Mouse (Mus musculus) forebrain, embryonic 15.5 days (tissue): ENCODE data around the gene Hipk2. TPM values are rescaled to one million over a fixed set of nuclear protein-coding genes. Genes with fewer than 3 reads are reported as not detected.

Source experiments
- ATAC-seq: fragments of 200-750 bp; cut with Nextera tagmentation; replicated peaks from 2 replicates; pipeline ENCODE4 v1.8.0; 2017; ENCODE audit warnings: mild to moderate bottlenecking, moderate TSS enrichment, moderate library complexity
- H3K27ac ChIP-seq: fragments of 300-500 bp; sonication (generic); replicated peaks from 2 replicates; pipeline ENCODE4 v1.5.1; 2015; ENCODE audit warnings: mild to moderate bottlenecking, inconsistent platforms
- H3K27me3 ChIP-seq: fragments of 300-500 bp; sonication (generic); 2 replicates; pipeline ENCODE4 v1.6.1; 2015; ENCODE audit warnings: inconsistent platforms
- H3K36me3 ChIP-seq: fragments of 300-500 bp; sonication (generic); 2 replicates; pipeline ENCODE4 v1.6.1; 2015; ENCODE audit warnings: mild to moderate bottlenecking, inconsistent platforms
- H3K4me1 ChIP-seq: fragments of 300-500 bp; sonication (generic); 2 replicates; pipeline ENCODE4 v1.6.1; 2015; ENCODE audit warnings: inconsistent platforms
- H3K4me2 ChIP-seq: fragments of 300-500 bp; sonication (generic); replicated peaks from 2 replicates; pipeline ENCODE4 v1.6.1; 2015; ENCODE audit warnings: mild to moderate bottlenecking, inconsistent platforms
- H3K4me3 ChIP-seq: fragments of 300-500 bp; sonication (generic); 2 replicates; pipeline ENCODE4 v1.5.1; 2015; ENCODE audit warnings: mild to moderate bottlenecking, inconsistent platforms
- H3K9ac ChIP-seq: fragments of 300-500 bp; sonication (generic); replicated peaks from 2 replicates; pipeline ENCODE4 v1.6.1; 2015; ENCODE audit warnings: mild to moderate bottlenecking, inconsistent platforms
- H3K9me3 ChIP-seq: fragments of 300-500 bp; sonication (generic); 2 replicates; pipeline ENCODE4 v1.6.1; 2016; ENCODE audit warnings: inconsistent platforms
- WGBS: fragments of 180-500 bp; shearing (Covaris S2); methylation state at CpG from one replicate; pipeline ENCODE4 v1.1.7; 2015; ENCODE audit warnings: mixed read lengths; 5-methylcytosine and 5-hydroxymethylcytosine counted together
- polyA plus RNA-seq: library from polyadenylated mRNA; unstranded; fragments of >200 nt; fragmentation: Nextera tagmentation; extraction: Ambion mirVana; gene quantifications from 2 replicates; pipeline ENCODE4 v1.2.1, GENCODE M21; 2015

Hipk2 gene
- polyA plus RNA-seq, 1 experiment from 2014 or later: 29.2 TPM

DNA sequence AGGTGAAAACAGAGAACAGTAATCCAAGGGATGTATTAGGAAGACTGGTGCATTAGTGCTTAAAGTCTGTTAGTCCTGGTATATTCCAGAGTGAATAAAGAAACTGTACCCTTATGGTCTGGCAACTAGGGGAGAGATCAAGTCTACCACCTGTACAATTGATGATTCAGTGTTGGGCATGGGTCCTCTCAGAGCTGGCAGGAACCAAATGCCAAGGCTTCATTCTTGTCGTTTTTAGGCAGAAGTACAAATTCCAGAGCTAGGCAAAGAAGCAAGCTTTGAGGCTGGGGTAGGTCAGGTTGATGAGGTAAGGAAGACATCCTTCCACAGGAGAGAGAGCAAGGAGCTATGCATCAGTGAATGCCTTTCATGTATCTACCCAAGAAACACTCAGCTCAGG, 35.2 kb downstream of the Hipk2 start:
- H3K36me3 ChIP-seq: no peaks in the 10 kb centered on the region
- H3K4me3 ChIP-seq: no peak overlapping the region
- H3K27me3 ChIP-seq: no peaks in the 10 kb centered on the region
- peaks cover 23% of the 10 kb centered on the region for H3K4me1 ChIP-seq
- 0 out of 2 replicates have a peak overlapping the region, but pooled peaks have one; percentile 25 for H3K27ac ChIP-seq
- 76% methylated on average over 1 of the region's 1 CpGs for WGBS
- ATAC-seq: no peak
- no peaks in the 10 kb centered on the region for H3K9me3 ChIP-seq
- no peak overlapping the region for H3K4me2 ChIP-seq
- no peak overlapping the region for H3K9ac ChIP-seq

DNA sequence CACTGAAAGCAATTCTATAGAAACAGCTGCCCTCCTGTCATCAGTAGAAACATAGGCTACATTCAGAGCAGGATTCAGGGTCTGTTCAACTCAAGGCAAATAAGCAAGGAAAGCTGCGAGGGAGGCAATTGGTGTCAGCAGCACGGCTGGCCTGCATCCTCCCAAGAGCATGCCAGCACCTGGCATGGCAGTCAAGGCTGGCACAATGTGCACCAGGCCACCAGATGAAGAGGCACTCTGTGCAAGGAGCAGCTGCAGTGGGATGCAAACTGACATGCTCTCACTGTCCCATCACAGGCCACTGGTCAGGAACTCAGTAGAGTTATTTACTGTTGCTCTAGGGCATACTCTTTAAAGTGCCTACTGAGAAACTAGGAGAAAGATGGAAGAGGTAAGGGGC, 35.6 kb downstream of the Hipk2 start:
- H3K4me2 ChIP-seq: no peak overlapping the region
- no peak overlapping the region for H3K9ac ChIP-seq
- no peak overlapping the region for H3K4me3 ChIP-seq
- no peaks in the 10 kb centered on the region for H3K36me3 ChIP-seq
- no peak for ATAC-seq
- 45% methylated on average over 2 of the region's 2 CpGs for WGBS
- H3K4me1 ChIP-seq: peaks cover 19% of the 10 kb centered on the region
- no peaks in the 10 kb centered on the region for H3K27me3 ChIP-seq
- H3K27ac ChIP-seq: 0 out of 2 replicates have a peak overlapping the region, but pooled peaks have one; percentile 25
- H3K9me3 ChIP-seq: no peaks in the 10 kb centered on the region

DNA sequence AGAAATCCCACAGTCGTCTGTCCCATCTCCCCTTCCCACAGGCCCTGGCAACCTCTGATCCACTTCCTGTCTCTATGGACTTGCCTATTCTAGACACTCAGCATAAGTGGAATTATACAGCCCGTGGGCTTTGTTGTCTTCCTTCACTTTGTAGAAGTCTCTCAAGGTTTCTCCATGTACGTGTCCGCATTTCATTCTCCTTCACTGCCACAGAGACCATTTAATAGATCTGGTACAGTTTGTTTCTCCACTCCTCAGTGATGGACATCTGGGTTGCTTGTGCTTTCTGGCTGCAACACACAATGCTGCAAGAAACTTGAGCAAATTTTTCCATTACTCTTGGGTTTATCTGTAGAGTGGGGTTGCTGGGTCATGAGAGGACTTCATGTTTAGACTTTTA, 36.1 kb downstream of the Hipk2 start:
- Histone ChIP-seq H3K4me2 (no peak overlapping the region), H3K4me1 (peaks cover 17% of the 10 kb centered on the region), H3K27ac (no peak overlapping the region), H3K27me3 (no peaks in the 10 kb centered on the region), H3K36me3 (no peaks in the 10 kb centered on the region), H3K4me3 (no peak overlapping the region), H3K9me3 (no peaks in the 10 kb centered on the region), H3K9ac (no peak overlapping the region)
- ATAC-seq: no peak
- WGBS: 67% methylated on average over 4 of the region's 4 CpGs

DNA sequence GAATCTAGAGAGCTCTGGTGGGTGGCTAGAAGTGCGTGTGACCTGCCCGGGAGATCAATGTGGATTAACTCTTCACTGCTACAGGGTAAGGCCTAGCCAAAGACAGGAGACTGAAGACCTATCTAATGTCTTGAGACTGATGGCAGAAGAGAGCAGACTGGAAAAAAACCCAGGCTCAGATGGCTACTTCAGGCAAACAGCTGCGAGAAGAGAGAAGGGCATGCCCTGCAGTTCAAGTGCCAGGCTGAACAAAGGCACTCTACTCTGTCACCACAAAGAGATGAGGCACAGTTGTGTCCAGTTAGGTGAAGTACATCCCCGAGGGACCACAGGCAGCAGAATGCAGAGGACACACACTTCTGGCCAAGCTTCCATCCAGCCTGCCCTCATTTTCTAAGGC, 37.9 kb downstream of the Hipk2 start:
- ATAC-seq: no peak
- H3K9ac ChIP-seq: no peak overlapping the region
- 71% methylated on average over 4 of the region's 4 CpGs for WGBS
- no peak overlapping the region for H3K4me2 ChIP-seq
- no peak overlapping the region for H3K27ac ChIP-seq
- H3K4me1 ChIP-seq: peaks cover 18% of the 10 kb centered on the region
- H3K9me3 ChIP-seq: no peaks in the 10 kb centered on the region
- no peaks in the 10 kb centered on the region for H3K36me3 ChIP-seq
- no peak overlapping the region for H3K4me3 ChIP-seq
- H3K27me3 ChIP-seq: no peaks in the 10 kb centered on the region

DNA sequence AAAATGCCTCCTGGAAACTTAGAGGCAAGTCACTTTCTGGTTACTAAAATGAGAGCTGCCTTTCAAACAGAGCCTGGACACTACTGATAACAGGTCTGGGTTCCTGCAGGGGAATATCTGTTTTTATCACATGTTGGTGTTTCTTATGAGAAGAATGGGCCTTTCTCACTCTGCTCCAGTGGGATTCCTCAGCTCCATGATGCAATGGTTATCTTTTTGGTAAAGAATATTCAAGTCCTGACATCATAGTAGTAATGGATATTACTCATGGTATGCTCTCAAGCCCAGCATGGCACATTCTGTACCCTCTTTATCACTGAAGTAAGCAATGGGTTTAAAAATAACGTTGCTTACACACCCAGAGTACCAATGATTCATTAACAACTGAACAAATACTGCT, 40.7 kb downstream of the Hipk2 start:
- H3K9me3 ChIP-seq: no peaks in the 10 kb centered on the region
- H3K4me3 ChIP-seq: no peak overlapping the region
- H3K9ac ChIP-seq: no peak overlapping the region
- no peaks in the 10 kb centered on the region for H3K27me3 ChIP-seq
- H3K36me3 ChIP-seq: no peaks in the 10 kb centered on the region
- WGBS: 94% methylated on average over 1 of the region's 1 CpGs
- peaks cover 10% of the 10 kb centered on the region for H3K4me1 ChIP-seq
- H3K4me2 ChIP-seq: no peak overlapping the region
- no peak overlapping the region for H3K27ac ChIP-seq
- ATAC-seq: no peak

DNA sequence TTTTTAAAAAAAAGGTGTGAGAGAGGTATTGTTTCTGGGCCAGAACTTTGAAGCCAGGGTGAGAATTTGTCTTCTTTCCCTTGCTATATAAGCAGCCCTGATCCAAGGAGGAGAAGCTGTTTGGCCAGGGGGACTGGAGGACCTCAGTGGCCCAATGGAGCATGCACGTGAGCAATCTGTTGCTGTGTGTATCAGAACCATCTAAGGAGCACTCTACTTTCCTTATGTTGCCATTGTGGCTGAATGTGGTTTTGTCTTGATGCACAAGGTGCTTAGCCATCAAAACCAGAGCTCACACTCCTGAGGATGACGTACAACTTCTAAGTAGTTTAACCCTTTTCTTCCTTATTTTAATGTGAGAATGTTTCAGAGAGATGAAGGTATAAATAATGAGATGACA, 41.2 kb downstream of the Hipk2 start:
- Histone ChIP-seq H3K9me3 (no peaks in the 10 kb centered on the region), H3K27me3 (no peaks in the 10 kb centered on the region), H3K4me1 (peaks cover 5% of the 10 kb centered on the region; the same call in 1 of the 2 replicates), H3K36me3 (no peaks in the 10 kb centered on the region), H3K9ac (no peak overlapping the region), H3K4me3 (no peak overlapping the region), H3K27ac (no peak overlapping the region), H3K4me2 (no peak overlapping the region)
- no peak for ATAC-seq
- WGBS: 85% methylated on average over 2 of the region's 2 CpGs

DNA sequence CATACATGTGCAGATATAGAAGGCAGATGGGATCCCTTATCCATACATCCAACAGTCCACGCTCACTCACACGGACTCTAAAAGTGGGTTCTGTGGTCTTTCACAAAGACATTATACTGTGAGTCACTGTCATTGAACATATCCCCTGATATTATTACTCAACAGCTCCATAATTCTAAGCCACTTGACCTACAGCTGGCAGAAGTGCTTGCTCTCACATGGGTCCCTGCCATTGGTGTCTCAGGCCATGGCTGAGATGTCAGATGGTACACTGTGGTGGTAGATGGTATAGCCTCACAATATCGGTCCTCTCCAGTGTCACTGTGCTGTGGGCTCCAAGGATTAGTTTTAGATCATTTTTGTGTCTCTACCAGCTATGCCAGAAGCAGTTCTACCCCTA, 42.2 kb downstream of the Hipk2 start:
- Histone ChIP-seq H3K4me1 (peaks cover 4% of the 10 kb centered on the region; the same call in 1 of the 2 replicates), H3K36me3 (no peaks in the 10 kb centered on the region)
- WGBS: 78% methylated on average over 3 of the region's 3 CpGs

DNA sequence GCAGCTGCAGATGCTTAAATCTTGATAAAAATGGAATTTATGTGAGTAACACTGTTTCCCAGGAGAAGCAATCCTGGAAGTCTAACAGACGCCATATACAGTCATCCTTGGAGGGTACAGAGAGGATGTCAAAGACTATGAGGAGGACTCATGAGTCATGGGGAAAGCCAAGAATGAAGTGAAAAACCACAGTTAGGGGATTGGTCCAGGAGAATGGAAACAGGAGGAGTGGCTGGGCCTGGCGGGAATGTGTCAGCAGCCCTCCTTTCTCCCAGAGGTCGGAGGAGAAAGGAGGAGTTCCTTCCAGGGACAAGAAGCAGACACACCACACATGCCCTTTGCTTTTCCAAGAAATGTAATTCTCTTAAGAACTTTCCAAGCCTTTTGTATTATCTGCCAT, 46.5 kb downstream of the Hipk2 start:
- ATAC-seq: no peak
- H3K4me2 ChIP-seq: no peak overlapping the region
- no peaks in the 10 kb centered on the region for H3K36me3 ChIP-seq
- no peaks in the 10 kb centered on the region for H3K9me3 ChIP-seq
- no peak overlapping the region for H3K27ac ChIP-seq
- H3K4me3 ChIP-seq: no peak overlapping the region
- H3K4me1 ChIP-seq: peaks cover 4% of the 10 kb centered on the region; the same call in 1 of the 2 replicates
- WGBS: 77% methylated on average over 3 of the region's 3 CpGs
- no peak overlapping the region for H3K9ac ChIP-seq
- no peaks in the 10 kb centered on the region for H3K27me3 ChIP-seq

More for the DNA sequence above, 42.2 kb downstream of the Hipk2 start:
- H3K9ac ChIP-seq: no peak overlapping the region
- no peaks in the 10 kb centered on the region for H3K9me3 ChIP-seq
- no peak overlapping the region for H3K4me2 ChIP-seq
- no peak overlapping the region for H3K27ac ChIP-seq
- no peak overlapping the region for H3K4me3 ChIP-seq
- no peaks in the 10 kb centered on the region for H3K27me3 ChIP-seq
- no peak for ATAC-seq

DNA sequence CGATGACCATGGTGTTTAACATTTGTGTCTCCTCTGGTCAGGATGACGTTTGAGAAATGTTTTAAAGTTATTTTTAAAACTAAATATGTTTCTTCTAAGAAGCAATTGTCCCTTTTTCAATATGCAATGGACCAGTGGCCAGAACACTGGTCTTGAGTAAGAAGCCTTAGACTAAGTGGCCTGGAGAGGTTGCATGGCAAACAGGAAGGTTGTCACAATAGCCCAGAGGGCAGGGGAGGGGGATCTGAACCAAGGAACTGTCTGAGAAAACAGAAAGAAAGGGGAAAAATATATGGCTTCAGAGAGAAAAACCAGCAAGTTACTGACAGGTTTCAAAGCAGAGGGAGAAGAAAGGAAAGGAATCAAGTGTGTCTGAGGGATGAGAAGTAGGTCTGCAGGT, 47.8 kb downstream of the Hipk2 start:
- Histone ChIP-seq H3K9me3 (no peaks in the 10 kb centered on the region), H3K4me3 (no peak overlapping the region), H3K4me1 (peaks cover 4% of the 10 kb centered on the region; the same call in 1 of the 2 replicates), H3K27ac (no peak overlapping the region), H3K36me3 (no peaks in the 10 kb centered on the region), H3K4me2 (no peak overlapping the region), H3K9ac (no peak overlapping the region), H3K27me3 (no peaks in the 10 kb centered on the region)
- WGBS: 89% methylated on average over 2 of the region's 2 CpGs
- no peak for ATAC-seq

DNA sequence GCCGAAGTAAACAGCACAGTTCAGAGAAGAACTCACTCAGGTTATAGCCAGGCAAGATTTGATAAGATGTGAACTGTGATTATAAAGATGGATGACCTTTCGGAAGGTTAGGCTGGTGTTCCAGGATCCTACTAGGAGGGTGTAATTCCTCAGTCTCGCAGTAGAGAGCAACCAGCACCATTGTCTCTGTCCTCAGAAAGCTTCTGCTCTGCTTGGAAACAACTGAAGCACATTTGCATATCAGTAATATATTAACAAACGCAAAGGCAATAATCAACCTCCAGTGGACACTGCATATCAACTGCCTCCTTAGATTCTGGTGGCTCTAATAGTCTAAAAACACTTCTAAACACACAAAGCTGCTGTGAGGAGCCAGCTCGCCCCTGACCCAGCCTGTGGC, 48.5 kb downstream of the Hipk2 start:
- H3K4me2 ChIP-seq: no peak overlapping the region
- whole genome bisulfite sequencing: 81% methylated on average over 5 of the region's 5 CpGs
- H3K9me3 ChIP-seq: no peaks in the 10 kb centered on the region
- H3K36me3 ChIP-seq: no peaks in the 10 kb centered on the region
- no peak overlapping the region for H3K9ac ChIP-seq
- H3K4me3 ChIP-seq: no peak overlapping the region
- no peak for ATAC-seq
- H3K27me3 ChIP-seq: no peaks in the 10 kb centered on the region
- no peaks in the 10 kb centered on the region for H3K4me1 ChIP-seq
- no peak overlapping the region for H3K27ac ChIP-seq

DNA sequence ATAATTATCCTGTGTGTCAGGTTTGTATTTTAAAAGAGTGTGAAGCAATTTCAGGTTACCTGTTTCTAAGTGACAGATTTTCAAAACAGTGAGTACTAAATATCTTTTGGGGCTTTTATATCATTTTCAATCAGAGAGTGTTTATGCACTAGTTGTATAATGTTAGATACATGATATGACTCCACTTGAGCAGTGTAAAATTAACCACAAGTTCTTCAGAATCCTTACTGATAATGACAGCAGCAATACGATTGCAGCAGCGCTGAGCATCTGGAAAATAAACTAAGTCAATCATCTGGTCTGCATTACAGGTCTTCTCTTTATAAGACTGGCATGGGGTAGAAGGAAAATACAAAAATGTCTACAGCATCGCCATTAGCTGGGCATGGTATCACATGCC, 49.1 kb downstream of the Hipk2 start:
- Histone ChIP-seq H3K4me3 (no peak overlapping the region), H3K4me1 (no peaks in the 10 kb centered on the region), H3K27ac (no peak overlapping the region), H3K27me3 (no peaks in the 10 kb centered on the region), H3K36me3 (no peaks in the 10 kb centered on the region), H3K9ac (no peak overlapping the region), H3K9me3 (no peaks in the 10 kb centered on the region), H3K4me2 (no peak overlapping the region)
- 86% methylated on average over 3 of the region's 3 CpGs for WGBS
- no peak for ATAC-seq

DNA sequence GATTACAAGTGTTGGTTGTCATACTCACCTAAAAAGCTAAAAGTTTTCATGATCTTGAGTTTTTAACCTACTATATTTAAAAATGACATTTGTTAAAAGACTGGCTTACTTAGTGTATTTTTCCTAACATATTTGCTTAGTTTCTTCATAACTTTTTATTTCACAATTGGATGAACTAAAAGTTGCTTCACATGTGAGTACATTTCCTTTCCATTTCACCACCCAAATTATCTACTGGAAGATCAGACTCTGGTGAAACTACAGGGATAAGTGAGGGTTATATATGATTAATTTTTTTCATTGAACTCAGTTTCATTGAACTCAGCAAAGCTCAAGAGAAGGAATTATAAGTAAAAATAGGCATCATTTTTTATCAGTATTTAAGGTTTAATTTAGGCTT, 50.1 kb downstream of the Hipk2 start:
- Histone ChIP-seq H3K9ac (no peak overlapping the region), H3K9me3 (no peaks in the 10 kb centered on the region), H3K4me2 (no peak overlapping the region), H3K4me3 (no peak overlapping the region), H3K36me3 (no peaks in the 10 kb centered on the region), H3K27me3 (no peaks in the 10 kb centered on the region), H3K27ac (no peak overlapping the region), H3K4me1 (no peaks in the 10 kb centered on the region)
- no peak for ATAC-seq

DNA sequence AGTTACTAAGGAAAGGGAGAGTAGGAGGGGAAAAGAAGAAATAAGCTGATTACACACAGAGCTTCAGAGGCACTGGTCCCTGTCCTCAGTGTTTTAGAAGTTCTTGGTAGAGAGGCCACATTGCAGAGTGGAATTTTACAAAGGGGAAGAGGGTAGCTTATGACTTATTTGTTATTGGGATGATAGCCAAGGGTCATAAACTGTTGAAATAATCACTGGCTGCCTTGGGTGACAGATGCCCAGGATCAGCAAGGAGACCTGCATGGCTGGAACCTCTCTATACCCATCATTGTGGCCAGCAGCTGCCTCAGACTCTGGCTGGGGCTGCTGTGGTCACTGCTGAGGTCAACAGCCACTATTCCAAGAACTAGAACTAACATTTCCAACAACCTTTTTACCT, 52.1 kb downstream of the Hipk2 start:
- H3K4me3 ChIP-seq: no peak overlapping the region
- H3K27ac ChIP-seq: no peak overlapping the region
- no peak overlapping the region for H3K4me2 ChIP-seq
- H3K4me1 ChIP-seq: no peaks in the 10 kb centered on the region
- no peaks in the 10 kb centered on the region for H3K27me3 ChIP-seq
- peaks cover 4% of the 10 kb centered on the region; the same call in 1 of the 2 replicates for H3K36me3 ChIP-seq
- no peak for ATAC-seq
- H3K9me3 ChIP-seq: no peaks in the 10 kb centered on the region
- H3K9ac ChIP-seq: no peak overlapping the region
